Mouse (Mus musculus) small intestine, adult 2 months (tissue): ENCODE results near the gene Klf9.

Experiments
- CTCF ChIP-seq: fragments of 200-500 bp; IDR thresholded peaks from 2 replicates; pipeline ENCODE4 v1.5.1; 2012; ENCODE audit warnings: low read depth, mild to moderate bottlenecking, control low read depth, inconsistent platforms, low read length, moderate library complexity, mixed read lengths; ENCODE audit not compliant: insufficient replicate concordance, insufficient read length; ENCODE audit errors: extremely low read depth
- POLR2A ChIP-seq: fragments of 200-500 bp; IDR thresholded peaks from 2 replicates; pipeline ENCODE4 v1.6.1; 2012; ENCODE audit warnings: low read depth, mild to moderate bottlenecking, control low read depth, inconsistent platforms, low read length, moderate library complexity

DNA sequence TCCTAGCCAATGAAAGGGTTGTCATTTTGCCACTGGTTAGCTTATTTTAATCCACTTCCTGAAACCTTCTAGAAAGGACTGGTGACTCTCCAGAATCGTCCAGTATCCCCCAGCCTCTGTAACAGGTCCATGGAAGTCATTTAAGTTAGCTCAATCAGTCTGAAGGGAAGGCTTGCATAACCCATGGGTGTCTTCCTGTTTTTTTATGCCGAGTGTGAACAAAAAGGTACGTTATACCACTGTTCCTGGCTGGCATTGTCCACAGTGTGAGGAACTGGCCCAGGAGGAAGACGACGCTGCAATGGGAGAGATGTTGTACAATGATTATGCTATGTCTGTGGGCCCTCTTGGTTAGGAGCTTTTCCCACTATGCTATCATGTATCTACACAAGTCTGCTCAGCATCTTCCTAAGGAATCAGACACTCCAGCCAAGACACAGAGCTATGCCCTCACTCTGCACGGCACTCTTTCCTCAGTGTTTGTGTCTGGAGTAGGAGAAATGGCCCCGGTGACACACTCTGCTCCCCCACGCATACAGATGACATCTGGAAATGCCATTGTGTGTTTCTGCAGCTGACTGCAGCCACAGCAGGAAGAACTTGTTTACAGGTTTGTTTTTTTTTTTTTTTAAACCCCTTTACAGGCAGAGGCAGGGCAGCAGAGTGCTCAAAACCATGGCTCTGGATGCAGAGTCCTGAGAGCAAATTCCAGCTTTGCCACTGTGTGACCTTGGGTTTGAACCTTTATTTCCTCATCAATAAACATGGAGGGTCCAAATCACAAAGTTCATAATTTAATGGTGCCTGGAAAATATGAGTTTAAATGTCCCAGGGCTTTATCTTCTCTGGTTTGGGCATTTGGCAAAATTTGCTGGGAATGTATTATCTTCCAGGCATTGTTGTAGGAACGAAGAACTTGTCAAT, 15.5 kb upstream of the Klf9 start:
- no peak for TF ChIP-seq POLR2A
- TF ChIP-seq CTCF: no peak
